Mouse (Mus musculus) embryonic facial prominence, embryonic 15.5 days (tissue): ENCODE measurements at regions not wholly inside any gene's neighbourhood (a gene's known extent, or its start where the extent isn't known, plus 50 kb on each side); places are given as distances from the start of the nearest gene placed in this dataset.

Source experiments
- ATAC-seq: fragments of 200-750 bp; cut with Nextera tagmentation; 2 replicates; pipeline ENCODE4 v1.8.0; 2017; ENCODE audit warnings: low read depth, moderate TSS enrichment; ENCODE audit not compliant: insufficient number of reproducible peaks, low FRiP score, low TSS enrichment
- H3K27ac ChIP-seq: fragments of 300-500 bp; sonication (generic); replicated peaks from 2 replicates; pipeline ENCODE4 v1.5.1; 2015; ENCODE audit warnings: mild to moderate bottlenecking, inconsistent platforms
- H3K27me3 ChIP-seq: fragments of 300-500 bp; sonication (generic); 2 replicates; pipeline ENCODE4 v1.6.1; 2015; ENCODE audit warnings: inconsistent platforms
- H3K36me3 ChIP-seq: fragments of 300-500 bp; sonication (generic); 2 replicates; pipeline ENCODE4 v1.6.1; 2015; ENCODE audit warnings: mild to moderate bottlenecking, inconsistent platforms
- H3K4me1 ChIP-seq: fragments of 300-500 bp; sonication (generic); 2 replicates; pipeline ENCODE4 v1.6.1; 2015; ENCODE audit warnings: inconsistent platforms
- H3K4me2 ChIP-seq: fragments of 300-500 bp; sonication (generic); replicated peaks from 2 replicates; pipeline ENCODE4 v1.6.1; 2015; ENCODE audit warnings: mild to moderate bottlenecking, inconsistent platforms
- H3K4me3 ChIP-seq: fragments of 300-500 bp; sonication (generic); replicated peaks from 2 replicates; pipeline ENCODE4 v1.5.1; 2015; ENCODE audit warnings: mild to moderate bottlenecking, inconsistent platforms
- H3K9ac ChIP-seq: fragments of 300-500 bp; sonication (generic); 2 replicates; pipeline ENCODE4 v1.6.1; 2015; ENCODE audit warnings: inconsistent platforms
- H3K9me3 ChIP-seq: fragments of 300-500 bp; sonication (generic); replicated peaks from 2 replicates; pipeline ENCODE4 v1.6.1; 2016; ENCODE audit warnings: inconsistent platforms
- WGBS: fragments of 180-500 bp; shearing (Covaris S2); methylation state at CpG from one replicate; pipeline ENCODE4 v1.1.7; 2015; 5-methylcytosine and 5-hydroxymethylcytosine counted together

GRCm38 (mm10) chr4:153204764-153205163 is 277.8 kb downstream of the Ajap1 start:
- Histone ChIP-seq H3K4me2 (no peak overlapping the region), H3K9me3 (no peaks in the 10 kb centered on the region), H3K36me3 (no peaks in the 10 kb centered on the region), H3K27ac (no peak overlapping the region), H3K27me3 (no peaks in the 10 kb centered on the region; the same call in 1 of the 2 replicates), H3K4me3 (no peak overlapping the region), H3K9ac (no peak overlapping the region), H3K4me1 (no peaks in the 10 kb centered on the region)
- ATAC-seq, result no peak
- WGBS, result 41% methylated on average over 7 of the region's 7 CpGs

- no peak overlapping the region for H3K27ac ChIP-seq
- WGBS, result 60% methylated on average over 20 of the region's 20 CpGs
- H3K4me2 ChIP-seq, result no peak overlapping the region
- ATAC-seq, result no peak
- H3K4me3 ChIP-seq, result no peak overlapping the region
- H3K27me3 ChIP-seq, result no peaks in the 10 kb centered on the region; the same call in 1 of the 2 replicates
- H3K9ac ChIP-seq, result no peak overlapping the region
- H3K4me1 ChIP-seq, result no peaks in the 10 kb centered on the region
- no peaks in the 10 kb centered on the region for H3K9me3 ChIP-seq
- H3K36me3 ChIP-seq, result no peaks in the 10 kb centered on the region
These were observed 281.5 kb downstream of the Ajap1 start for GRCm38 (mm10) chr4:153200799-153201770.

- Histone ChIP-seq H3K4me1 (no peaks in the 10 kb centered on the region), H3K27ac (no peak overlapping the region), H3K4me2 (no peak overlapping the region), H3K9me3 (no peaks in the 10 kb centered on the region), H3K36me3 (no peaks in the 10 kb centered on the region), H3K27me3 (peaks cover 29% of the 10 kb centered on the region; the same call in 1 of the 2 replicates), H3K9ac (no peak overlapping the region), H3K4me3 (no peak overlapping the region)
- 8% methylated on average over 8 of the region's 8 CpGs for WGBS
- ATAC-seq, result no peak
These were observed 293.1 kb downstream of the Ajap1 start for GRCm38 (mm10) chr4:153189485-153189884.

GRCm38 (mm10) chr4:153188504-153189031 is 294.0 kb downstream of the Ajap1 start:
- no peak overlapping the region for H3K4me2 ChIP-seq
- H3K36me3 ChIP-seq, result no peaks in the 10 kb centered on the region
- H3K27ac ChIP-seq, result no peak overlapping the region
- WGBS, result under 1% methylated on average over 17 of the region's 17 CpGs
- no peaks in the 10 kb centered on the region for H3K4me1 ChIP-seq
- H3K9me3 ChIP-seq, result no peaks in the 10 kb centered on the region
- peaks cover 31% of the 10 kb centered on the region; the same call in 1 of the 2 replicates for H3K27me3 ChIP-seq
- no peak for ATAC-seq
- no peak overlapping the region for H3K9ac ChIP-seq
- H3K4me3 ChIP-seq, result no peak overlapping the region

- Histone ChIP-seq H3K27me3 (peaks cover 31% of the 10 kb centered on the region; the same call in 1 of the 2 replicates), H3K27ac (no peak overlapping the region), H3K9ac (no peak overlapping the region), H3K9me3 (no peaks in the 10 kb centered on the region), H3K4me1 (no peaks in the 10 kb centered on the region), H3K36me3 (no peaks in the 10 kb centered on the region), H3K4me2 (no peak overlapping the region), H3K4me3 (no peak overlapping the region)
- no peak for ATAC-seq
- WGBS, result 1% methylated on average over 6 of the region's 6 CpGs
These were observed 294.6 kb downstream of the Ajap1 start for GRCm38 (mm10) chr4:153187959-153188503.

GRCm38 (mm10) chr4:153177496-153177895 is 305.1 kb downstream of the Ajap1 start:
- Histone ChIP-seq H3K27me3 (no peaks in the 10 kb centered on the region), H3K9me3 (no peaks in the 10 kb centered on the region), H3K4me3 (no peak overlapping the region), H3K27ac (no peak overlapping the region), H3K9ac (no peak overlapping the region), H3K4me1 (0 out of 2 replicates have a peak, but pooled peaks cover 3% of the 10 kb centered on the region), H3K36me3 (no peaks in the 10 kb centered on the region), H3K4me2 (no peak overlapping the region)
- ATAC-seq, result no peak
- 86% methylated on average over 9 of the region's 9 CpGs for WGBS

GRCm38 (mm10) chr4:153175660-153176059 is 307.0 kb downstream of the Ajap1 start:
- H3K27me3 ChIP-seq, result no peaks in the 10 kb centered on the region
- no peak overlapping the region for H3K4me2 ChIP-seq
- H3K9me3 ChIP-seq, result no peaks in the 10 kb centered on the region
- no peak for ATAC-seq
- 0 out of 2 replicates have a peak, but pooled peaks cover 3% of the 10 kb centered on the region for H3K4me1 ChIP-seq
- no peak overlapping the region for H3K4me3 ChIP-seq
- no peaks in the 10 kb centered on the region for H3K36me3 ChIP-seq
- no peak overlapping the region for H3K9ac ChIP-seq
- WGBS, result 10% methylated on average over 12 of the region's 12 CpGs
- no peak overlapping the region for H3K27ac ChIP-seq

GRCm38 (mm10) chr4:153175077-153175476 is 307.5 kb downstream of the Ajap1 start:
- H3K9ac ChIP-seq, result no peak overlapping the region
- no peak for ATAC-seq
- 0 out of 2 replicates have a peak, but pooled peaks cover 3% of the 10 kb centered on the region for H3K4me1 ChIP-seq
- no peaks in the 10 kb centered on the region for H3K27me3 ChIP-seq
- H3K27ac ChIP-seq, result no peak overlapping the region
- H3K4me3 ChIP-seq, result no peak overlapping the region
- H3K36me3 ChIP-seq, result no peaks in the 10 kb centered on the region
- H3K4me2 ChIP-seq, result no peak overlapping the region
- 76% methylated on average over 15 of the region's 15 CpGs for WGBS
- no peaks in the 10 kb centered on the region for H3K9me3 ChIP-seq

- H3K9ac ChIP-seq, result no peak overlapping the region
- H3K27me3 ChIP-seq, result no peaks in the 10 kb centered on the region
- no peak overlapping the region for H3K27ac ChIP-seq
- H3K4me1 ChIP-seq, result no peaks in the 10 kb centered on the region
- H3K4me3 ChIP-seq, result no peak overlapping the region
- 83% methylated on average over 9 of the region's 9 CpGs for WGBS
- H3K9me3 ChIP-seq, result no peaks in the 10 kb centered on the region
- H3K36me3 ChIP-seq, result no peaks in the 10 kb centered on the region
- no peak for ATAC-seq
- H3K4me2 ChIP-seq, result no peak overlapping the region
These were observed 312.6 kb downstream of the Ajap1 start for GRCm38 (mm10) chr4:153169991-153170390.

- Histone ChIP-seq H3K27me3 (no peaks in the 10 kb centered on the region), H3K36me3 (no peaks in the 10 kb centered on the region), H3K27ac (no peak overlapping the region), H3K4me3 (no peak overlapping the region), H3K9ac (no peak overlapping the region), H3K9me3 (no peaks in the 10 kb centered on the region), H3K4me1 (no peaks in the 10 kb centered on the region), H3K4me2 (no peak overlapping the region)
- WGBS, result 86% methylated on average over 10 of the region's 10 CpGs
- no peak for ATAC-seq
These were observed 317.8 kb downstream of the Ajap1 start for GRCm38 (mm10) chr4:153164810-153165209.

GRCm38 (mm10) chr4:153160115-153160514 is 322.5 kb downstream of the Ajap1 start:
- no peak overlapping the region for H3K4me2 ChIP-seq

More at GRCm38 (mm10) chr4:153160115-153160514, 322.5 kb downstream of the Ajap1 start:
- no peaks in the 10 kb centered on the region for H3K36me3 ChIP-seq
- H3K9ac ChIP-seq, result no peak overlapping the region
- H3K9me3 ChIP-seq, result no peaks in the 10 kb centered on the region
- no peak overlapping the region for H3K27ac ChIP-seq
- H3K4me1 ChIP-seq, result no peaks in the 10 kb centered on the region
- H3K27me3 ChIP-seq, result no peaks in the 10 kb centered on the region
- H3K4me3 ChIP-seq, result no peak overlapping the region
- ATAC-seq, result no peak
- 91% methylated on average over 3 of the region's 3 CpGs for WGBS
